Mouse (Mus musculus): ENCODE measurements around the gene Rsph1.
"Not testable (repeated sequence)": the region's sequence is repeated elsewhere in the genome, so short reads cannot be mapped to it uniquely, and the experiment has no call there.

Rsph1 gene

DNA sequence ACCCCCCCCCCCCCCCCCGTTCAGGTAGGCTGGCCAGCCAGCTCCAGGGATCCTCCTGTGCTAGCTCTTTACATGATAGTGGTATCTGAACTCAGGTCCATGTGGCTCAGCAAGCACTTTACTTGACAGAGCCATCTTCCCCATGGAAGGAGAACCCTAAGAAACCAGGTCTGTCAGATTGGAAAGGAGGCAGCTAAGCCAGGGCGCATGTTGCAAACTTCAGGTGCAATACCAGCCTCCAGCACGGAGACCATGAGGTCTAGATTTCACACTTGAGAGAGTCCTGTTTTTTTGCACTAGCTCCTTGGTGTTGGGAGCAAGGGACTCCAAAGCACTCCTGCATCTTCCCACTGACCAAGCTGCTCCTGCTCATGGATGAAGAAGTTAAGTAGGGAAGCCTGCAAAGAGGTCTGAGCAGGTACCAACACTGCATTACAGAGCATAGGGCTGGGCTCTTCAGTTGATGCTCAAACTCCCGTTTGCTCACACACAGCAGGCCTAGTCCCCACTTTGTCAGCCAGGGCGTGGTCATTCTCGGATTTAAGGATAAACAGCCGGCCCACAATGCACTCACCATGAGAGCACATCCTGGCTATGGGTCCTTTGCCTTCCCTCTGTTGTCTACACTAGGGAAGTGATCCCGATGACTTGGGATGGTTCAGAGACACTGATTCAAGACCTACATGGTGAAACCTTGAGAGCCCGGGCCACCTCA lies 819 bp downstream of the Rsph1 start:
- no peak for DNase-seq (ENCODE audit: low spot score in 2 of 2)

GRCm38 (mm10) chr17:31275181-31275580 lies 2.0 kb downstream of the Rsph1 start:
- DNase-seq (ENCODE audit: low spot score in 2 of 2), result no peak

DNA sequence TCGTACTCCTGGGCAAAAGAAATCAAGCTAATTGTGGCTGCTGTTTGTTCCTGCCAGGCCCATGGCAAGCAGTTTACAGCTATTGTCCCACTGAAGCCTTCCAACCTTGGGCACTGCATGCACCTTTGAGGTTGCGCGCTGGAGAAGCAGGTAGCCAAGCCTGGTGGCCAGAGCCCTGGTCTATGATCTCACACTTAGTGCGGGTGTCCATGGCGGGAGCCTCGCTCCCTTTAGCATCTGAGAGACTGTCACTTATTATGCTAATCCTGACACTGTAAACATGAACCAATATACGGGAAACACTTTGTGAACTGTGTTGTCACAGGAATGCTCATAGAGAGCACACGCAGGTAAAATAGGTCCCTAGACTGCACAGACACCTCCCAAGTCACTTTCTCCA lies 3.6 kb downstream of the Rsph1 start:
- no peak for DNase-seq (ENCODE audit: low spot score in 2 of 2)

- DNase-seq (ENCODE audit: low spot score in 2 of 2), result no peak
Observed at GRCm38 (mm10) chr17:31272416-31273165, 4.6 kb downstream of the Rsph1 start.

- DNase-seq (ENCODE audit: low spot score in 2 of 2), result no peak
Observed at GRCm38 (mm10) chr17:31271136-31271851, 5.9 kb downstream of the Rsph1 start.

GRCm38 (mm10) chr17:31270736-31271135 lies 6.4 kb downstream of the Rsph1 start:
- not testable (repeated sequence) for DNase-seq (ENCODE audit: low spot score in 2 of 2)

DNA sequence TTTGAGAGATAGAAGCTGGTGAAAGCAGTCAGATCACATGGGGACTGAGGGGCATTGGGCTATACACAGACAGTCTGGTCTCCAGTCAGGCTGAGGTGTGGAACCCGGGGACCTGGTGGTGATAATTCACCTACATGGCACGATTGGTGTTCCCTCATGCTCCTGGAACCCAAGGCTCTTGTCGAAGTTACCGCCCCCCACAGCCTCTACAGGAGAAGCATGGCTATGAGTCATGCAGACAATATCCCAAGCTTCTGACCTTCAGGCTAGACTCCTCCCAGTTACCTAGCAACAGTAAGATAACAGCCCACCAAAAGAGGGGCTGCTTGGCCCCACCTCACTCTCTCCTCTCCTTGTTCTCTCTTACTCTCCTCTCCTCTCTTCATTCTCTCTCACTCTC lies 6.9 kb downstream of the Rsph1 start:
- no peak for DNase-seq (ENCODE audit: low spot score in 2 of 2)

- no peak for DNase-seq (ENCODE audit: low spot score in 2 of 2)
Observed at GRCm38 (mm10) chr17:31269761-31270160, 7.4 kb downstream of the Rsph1 start.

GRCm38 (mm10) chr17:31268016-31268415 lies 9.2 kb downstream of the Rsph1 start:
- DNase-seq (ENCODE audit: low spot score in 2 of 2), result no peak

DNA sequence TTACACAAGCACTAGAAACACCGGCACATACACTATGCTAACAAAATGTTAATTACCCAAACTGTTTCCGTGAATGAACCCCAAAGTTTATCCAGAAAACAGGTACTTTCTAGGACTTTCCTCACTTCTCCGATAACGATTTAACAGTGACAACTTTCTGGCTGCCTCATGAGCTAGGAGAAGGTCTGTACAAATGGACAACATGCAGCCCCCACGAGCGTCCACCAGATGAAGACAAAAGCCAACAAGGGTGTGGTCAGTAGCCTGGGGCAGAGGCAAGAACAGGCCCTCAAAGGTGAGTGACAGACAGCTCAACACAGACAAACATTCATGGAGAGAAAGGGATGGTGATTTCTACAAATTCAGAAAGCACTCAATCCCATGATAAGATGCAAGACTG lies 9.6 kb downstream of the Rsph1 start:
- DNase-seq (ENCODE audit: low spot score in 2 of 2), result no peak

- no peak for DNase-seq (ENCODE audit: low spot score in 2 of 2)
Observed at GRCm38 (mm10) chr17:31267138-31267537, 10.0 kb downstream of the Rsph1 start.

DNA sequence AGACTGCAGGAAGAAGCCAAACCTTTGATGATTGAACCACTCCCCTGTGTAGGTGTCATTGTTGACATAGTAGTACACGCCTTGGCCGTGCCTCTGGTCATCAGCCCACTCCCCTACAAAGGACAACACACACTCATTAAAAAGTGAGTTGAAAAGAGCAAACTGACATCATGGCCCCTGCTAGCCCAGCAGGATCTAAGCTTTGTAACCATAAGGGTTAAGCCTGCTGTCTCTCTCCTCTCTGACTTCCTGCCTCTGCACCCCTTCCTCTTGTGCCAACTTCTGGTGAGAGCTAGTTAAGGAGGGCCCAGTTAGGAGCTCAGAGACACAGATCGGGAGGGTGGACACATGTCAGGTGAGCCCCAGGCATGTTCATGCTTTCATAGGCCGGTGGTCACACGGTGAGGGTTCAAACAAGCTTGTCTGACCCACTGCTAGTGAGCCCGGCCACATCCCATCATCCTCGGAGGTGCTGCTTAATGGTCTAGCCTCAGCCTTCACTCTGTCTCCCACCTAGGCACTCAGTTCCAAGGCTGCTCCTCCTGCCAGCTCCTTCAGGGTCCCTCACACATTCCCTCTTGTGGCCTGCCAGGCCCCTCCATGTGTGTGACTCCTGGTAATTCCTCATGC lies 10.7 kb downstream of the Rsph1 start:
- DNase-seq (ENCODE audit: low spot score in 2 of 2), result peak; percentile 49 to 61

DNA sequence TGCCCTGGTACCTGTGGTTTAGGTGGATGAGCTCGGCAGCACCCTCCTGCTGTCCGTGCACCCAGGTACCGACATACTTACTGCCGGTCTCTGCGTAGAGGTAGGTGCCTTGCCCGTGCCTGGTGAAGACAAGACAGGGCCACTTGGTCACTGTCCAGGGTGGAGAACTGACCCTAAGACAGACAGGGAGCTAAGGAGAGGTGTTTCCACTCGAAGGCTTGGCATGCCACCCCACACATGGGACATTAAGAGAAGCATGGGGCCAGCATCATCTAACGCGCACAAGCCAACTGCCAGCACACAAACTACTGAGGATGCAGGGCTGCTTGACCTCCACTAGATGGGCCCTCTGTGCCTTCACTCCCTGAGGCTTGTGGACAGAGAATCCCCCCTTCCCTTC lies 11.4 kb downstream of the Rsph1 start:
- no peak for DNase-seq (ENCODE audit: low spot score in 2 of 2)

- DNase-seq (ENCODE audit: low spot score in 2 of 2), result peak; percentile 85 to 88
Observed at GRCm38 (mm10) chr17:31265171-31265572, 12.0 kb downstream of the Rsph1 start.

GRCm38 (mm10) chr17:31264372-31264771 lies 12.8 kb downstream of the Rsph1 start:
- DNase-seq (ENCODE audit: low spot score in 2 of 2), result no peak

DNA sequence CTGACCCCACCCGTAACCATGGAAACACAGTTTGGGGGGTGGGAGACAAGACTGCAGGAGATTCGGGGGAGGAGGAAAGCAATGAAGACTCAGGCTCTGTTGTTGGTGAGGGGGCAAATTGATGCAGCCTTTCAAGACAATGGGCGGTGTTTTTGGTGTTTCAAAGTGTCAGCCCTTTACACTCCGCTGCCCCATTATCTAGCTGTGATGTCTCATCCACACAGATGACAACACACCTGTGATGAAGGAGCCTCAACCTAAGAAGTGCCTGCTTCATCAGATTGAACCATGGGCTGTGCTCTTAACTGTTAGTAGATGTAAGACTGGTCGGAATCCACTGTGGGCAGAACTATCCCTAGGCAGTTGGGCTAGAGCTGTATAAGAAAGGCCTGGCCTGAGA lies 13.4 kb downstream of the Rsph1 start:
- DNase-seq (ENCODE audit: low spot score in 2 of 2), result peak; percentile 51

DNA sequence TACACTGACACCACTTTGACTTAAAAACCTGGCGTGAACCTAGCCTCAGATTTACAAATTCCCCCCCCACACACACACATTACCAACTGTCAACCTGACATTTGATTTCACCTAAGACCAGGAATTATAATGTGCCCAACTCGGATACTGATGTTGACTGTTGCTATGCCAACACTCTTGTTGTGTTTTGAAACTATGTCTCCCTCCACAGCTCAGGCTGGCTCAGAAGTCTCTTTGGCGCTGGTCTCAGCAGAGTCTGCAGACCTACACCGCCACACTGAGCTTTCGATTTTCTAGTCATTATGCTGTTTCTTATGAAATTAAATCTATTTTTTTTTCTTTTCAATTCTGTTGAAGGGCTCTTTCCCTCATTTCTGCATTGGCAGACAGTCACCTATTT lies 14.5 kb downstream of the Rsph1 start:
- no peak for DNase-seq (ENCODE audit: low spot score in 2 of 2)

DNA sequence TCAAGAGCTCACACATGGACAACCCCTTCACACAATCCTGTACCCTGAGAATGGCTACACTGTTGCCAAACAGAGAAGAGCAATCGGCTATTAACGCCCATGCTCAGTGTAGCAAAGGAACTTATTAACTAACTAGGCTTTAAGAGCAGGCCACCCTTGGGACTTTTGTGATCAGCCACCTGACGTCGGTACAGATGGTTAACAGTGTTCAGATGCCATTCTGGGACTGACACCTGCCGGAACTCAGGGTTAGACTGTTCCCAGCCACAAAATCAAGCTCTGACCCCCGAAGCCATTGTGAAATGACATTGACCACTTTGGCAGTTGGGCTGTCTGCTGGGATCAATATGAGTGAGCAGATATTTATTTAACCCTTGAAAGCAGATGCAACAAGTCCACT lies 15.8 kb downstream of the Rsph1 start:
- DNase-seq (ENCODE audit: low spot score in 2 of 2), result peak; percentile 69

DNA sequence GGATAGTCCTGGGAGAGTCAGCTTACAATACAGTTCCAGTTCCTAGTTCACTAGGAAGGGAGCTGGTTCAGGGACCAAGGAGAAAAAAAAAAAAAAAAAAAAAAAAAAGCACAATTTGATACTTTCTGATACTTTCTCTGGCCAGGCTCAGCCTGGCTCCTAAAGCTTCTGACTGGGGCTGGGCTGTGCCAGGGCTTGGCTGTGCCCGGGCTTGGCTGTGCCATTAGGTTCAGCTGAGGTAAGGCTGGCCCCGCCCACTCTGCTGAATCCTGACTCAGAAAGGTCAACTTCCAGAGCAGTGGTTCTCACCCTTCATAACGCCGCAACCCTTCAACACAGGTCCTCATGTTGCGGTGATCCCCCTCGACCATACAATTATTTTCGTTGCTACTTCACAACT lies 16.8 kb downstream of the Rsph1 start:
- no peak for DNase-seq (ENCODE audit: low spot score in 2 of 2)

GRCm38 (mm10) chr17:31259825-31260224 lies 17.4 kb downstream of the Rsph1 start:
- DNase-seq (ENCODE audit: low spot score in 2 of 2), result peak in 1 of 2 experiments; percentile 40

DNA sequence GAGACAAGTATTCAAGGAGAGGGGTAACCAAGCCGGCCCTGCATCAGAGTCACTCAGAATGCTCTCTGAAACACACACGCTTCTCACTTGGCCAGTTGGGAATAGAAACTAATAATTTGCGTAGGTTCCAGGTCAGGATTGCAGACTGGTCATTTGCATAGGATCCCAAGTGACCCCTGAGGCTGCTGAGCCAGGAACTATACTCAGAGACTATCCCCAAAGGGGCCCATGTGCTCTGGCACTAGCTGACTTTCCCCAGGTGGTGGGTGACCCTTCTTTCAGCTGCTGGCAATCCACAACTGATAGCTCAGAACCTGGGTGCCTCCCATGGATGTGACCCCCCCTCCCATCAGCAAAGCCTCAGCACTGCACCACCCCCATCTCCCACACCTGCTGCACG lies 18.0 kb downstream of the Rsph1 start:
- no peak for DNase-seq (ENCODE audit: low spot score in 2 of 2)

DNA sequence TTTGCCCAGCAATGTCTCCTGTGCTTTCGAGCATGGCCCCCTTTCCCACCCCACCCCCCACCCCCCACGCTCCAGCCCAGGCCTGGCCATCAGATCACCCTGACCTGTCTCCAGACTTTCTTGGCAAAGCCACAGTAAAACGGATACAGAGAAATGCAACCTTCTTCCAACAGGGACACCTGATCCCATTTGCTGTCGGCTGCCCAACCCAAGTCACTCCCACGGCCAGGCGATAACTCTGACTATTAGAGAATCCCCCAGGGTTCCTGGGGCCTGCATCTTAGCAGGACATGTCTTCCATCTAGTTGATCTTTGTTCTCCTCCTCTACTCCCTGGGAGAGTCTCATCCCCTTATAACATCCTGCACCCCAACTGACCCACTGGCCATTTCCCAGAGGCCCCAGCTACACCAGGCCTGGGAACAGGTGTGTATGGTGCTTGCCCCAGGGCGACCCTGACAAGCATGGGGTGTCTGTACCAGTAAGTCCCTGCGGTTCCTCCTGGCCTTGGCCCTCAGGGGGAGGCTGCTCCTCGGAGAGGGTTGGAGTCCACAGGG lies 18.8 kb downstream of the Rsph1 start:
- DNase-seq (ENCODE audit: low spot score in 2 of 2), result no peak

All from spleen, postnatal 36 days (tissue).